Mouse (Mus musculus) A20 (cell line): ENCODE results near the gene Cacna1g.
"Not testable (repeated sequence)": the region's sequence is repeated elsewhere in the genome, so short reads cannot be mapped to it uniquely, and the experiment has no call there.

Source experiments
- DNase-seq: peaks from one replicate; pipeline ENCODE4 v3.0.0-alpha.2; 2011; ENCODE audit warnings: low read depth, low spot score

The Cacna1g gene

DNA sequence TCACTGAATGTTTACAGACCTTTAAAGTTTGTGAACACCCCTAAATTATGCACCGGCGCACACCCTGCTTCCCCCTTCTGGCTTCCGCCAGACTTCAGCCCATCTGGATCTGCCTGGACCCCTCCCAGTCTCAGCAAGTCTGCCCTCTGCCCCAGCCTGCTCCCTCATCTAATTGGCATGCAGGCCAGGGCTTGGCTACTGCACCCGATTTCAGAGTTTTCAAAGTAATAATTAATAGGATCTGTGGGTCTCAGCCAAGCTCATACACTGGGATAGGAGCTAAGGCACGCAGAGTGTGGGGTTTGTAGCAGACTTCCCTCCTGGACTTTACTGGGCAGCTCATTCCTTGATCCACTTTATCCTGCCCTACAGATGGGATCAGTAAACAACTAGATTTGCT is 69.8 kb downstream of the Cacna1g start:
- no peak for DNase-seq

- DNase-seq: no peak
Observed at GRCm38 (mm10) chr11:94403757-94404156, 70.2 kb downstream of the Cacna1g start.

- no peak for DNase-seq
Observed at GRCm38 (mm10) chr11:94402731-94403130, 71.3 kb downstream of the Cacna1g start.

DNA sequence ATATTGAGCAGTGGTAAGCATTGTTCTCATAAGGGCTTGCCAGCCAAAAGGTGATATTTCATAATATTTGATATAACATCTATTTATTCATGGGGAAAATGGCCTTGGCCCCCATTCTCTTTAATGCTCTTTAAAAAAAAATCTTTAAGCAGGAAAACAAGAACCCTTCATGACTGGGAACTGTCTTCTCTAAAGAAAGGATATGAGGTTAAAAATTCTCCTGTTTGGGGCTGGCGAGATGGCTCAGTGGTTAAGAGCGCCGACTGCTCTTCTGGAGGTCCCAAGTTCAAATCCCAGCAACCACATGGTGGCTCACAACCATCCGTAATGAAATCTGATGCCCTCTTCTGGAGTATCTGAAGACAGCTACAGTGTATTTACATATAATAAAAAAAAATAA is 72.0 kb downstream of the Cacna1g start:
- not testable (repeated sequence) for DNase-seq

GRCm38 (mm10) chr11:94400996-94401395 is 73.0 kb downstream of the Cacna1g start:
- DNase-seq: no peak

- no peak for DNase-seq
Observed at GRCm38 (mm10) chr11:94394107-94394506, 79.9 kb downstream of the Cacna1g start.

- DNase-seq: not testable (repeated sequence)
Observed at GRCm38 (mm10) chr11:94393490-94393889, 80.5 kb downstream of the Cacna1g start.

- DNase-seq: no peak
Observed at GRCm38 (mm10) chr11:94392672-94393109, 81.3 kb downstream of the Cacna1g start, which contains the start of gene Abcc3. Abcc3 (minus strand) TSS chr11:94392997.

DNA sequence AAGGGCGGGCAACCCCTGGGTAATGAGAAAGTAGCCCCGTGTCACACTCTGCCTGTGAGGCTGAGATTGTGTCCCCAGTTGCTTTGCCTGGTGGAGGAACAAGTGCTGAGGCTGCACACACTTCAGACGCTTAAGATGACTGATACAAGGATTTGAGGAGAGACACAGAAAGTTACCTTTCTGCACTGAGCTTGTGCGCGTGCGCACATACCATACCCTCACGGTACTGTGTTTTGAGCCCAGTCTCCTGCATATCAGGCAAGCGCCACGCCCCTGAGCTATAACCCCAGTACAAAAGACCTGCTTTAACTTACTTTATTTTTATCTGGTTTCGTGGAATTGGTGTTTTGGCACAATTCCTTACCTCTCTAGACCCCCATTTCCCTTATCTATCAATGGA is 82.3 kb downstream of the Cacna1g start:
- no peak for DNase-seq

DNA sequence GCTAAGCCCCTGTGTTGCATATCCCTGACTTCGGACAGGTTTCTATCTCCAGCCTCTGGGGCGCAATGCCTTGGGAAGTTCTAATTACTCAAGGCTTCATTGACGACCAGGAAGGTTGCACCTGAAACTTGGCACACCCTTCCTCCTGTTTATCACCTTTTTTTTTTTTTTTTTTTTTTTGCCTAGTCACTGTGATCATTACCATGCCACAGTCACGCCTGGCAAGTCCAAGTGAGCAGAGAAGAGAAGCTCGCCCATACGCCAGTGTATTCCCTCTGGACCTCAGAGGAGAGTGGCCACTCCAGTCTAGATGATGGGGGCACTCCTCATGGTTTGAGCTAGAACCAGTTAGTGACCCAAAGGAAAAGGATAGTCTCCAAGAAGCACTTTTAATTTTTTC is 83.2 kb downstream of the Cacna1g start:
- no peak for DNase-seq

DNA sequence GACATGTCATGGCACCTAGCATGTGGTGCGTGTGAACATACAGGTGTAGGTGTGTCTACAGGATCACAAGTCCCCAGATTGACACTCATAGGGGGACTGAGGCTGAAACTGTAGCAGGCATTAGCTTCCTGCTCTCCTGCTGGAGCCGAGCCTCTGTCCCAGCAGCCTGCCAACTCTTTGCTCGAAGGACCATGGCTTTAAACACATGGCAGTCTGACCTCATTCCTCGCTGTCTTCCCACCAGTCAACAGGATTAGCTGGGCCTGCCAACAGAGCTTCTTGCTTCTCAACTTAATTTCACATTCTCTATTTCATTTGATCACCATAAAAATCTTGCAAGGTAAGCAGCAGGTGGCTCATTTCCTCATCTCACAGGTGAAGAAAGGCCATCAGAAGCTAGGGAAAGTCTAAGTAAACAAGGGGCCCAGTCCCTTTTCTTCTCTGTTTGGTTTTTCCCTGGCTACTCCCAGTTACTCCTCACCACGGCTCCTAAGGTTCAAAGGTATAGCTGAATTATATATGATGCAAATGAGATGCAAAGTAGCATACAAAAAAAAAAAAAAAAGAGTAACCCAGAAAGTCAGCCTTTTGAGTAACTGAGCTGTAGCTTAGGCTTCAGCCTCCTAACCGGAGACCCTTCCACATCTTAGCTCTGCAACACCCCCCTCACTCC is 84.1 kb downstream of the Cacna1g start:
- DNase-seq: no peak

- DNase-seq: no peak
Observed at GRCm38 (mm10) chr11:94389021-94389420, 85.0 kb downstream of the Cacna1g start.

- DNase-seq: no peak
Observed at GRCm38 (mm10) chr11:94387756-94388155, 86.2 kb downstream of the Cacna1g start.

GRCm38 (mm10) chr11:94385977-94386771 is 87.8 kb downstream of the Cacna1g start:
- DNase-seq: peak; percentile 68

GRCm38 (mm10) chr11:94379736-94380135 is 94.3 kb downstream of the Cacna1g start:
- DNase-seq: peak; percentile 37

DNA sequence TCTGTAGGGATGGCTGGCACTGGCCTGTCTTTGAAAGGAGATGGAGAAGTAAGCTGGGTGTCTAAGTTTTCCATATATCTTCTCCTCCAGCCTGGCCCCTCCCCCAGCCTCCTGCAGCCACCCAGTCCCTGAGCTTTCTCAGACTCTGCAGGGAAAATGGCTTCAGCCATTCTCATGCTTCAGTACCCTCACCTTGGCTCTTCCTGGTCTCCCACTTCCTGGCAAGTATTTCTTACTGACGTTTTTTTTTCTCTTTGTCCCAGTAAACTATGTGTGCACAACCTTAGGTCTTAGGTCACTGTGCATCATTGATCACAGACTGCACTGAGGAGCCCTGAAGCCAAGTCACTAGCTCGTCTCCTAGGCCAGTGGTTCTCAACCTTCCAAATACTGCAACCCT is 94.9 kb downstream of the Cacna1g start:
- DNase-seq: no peak

DNA sequence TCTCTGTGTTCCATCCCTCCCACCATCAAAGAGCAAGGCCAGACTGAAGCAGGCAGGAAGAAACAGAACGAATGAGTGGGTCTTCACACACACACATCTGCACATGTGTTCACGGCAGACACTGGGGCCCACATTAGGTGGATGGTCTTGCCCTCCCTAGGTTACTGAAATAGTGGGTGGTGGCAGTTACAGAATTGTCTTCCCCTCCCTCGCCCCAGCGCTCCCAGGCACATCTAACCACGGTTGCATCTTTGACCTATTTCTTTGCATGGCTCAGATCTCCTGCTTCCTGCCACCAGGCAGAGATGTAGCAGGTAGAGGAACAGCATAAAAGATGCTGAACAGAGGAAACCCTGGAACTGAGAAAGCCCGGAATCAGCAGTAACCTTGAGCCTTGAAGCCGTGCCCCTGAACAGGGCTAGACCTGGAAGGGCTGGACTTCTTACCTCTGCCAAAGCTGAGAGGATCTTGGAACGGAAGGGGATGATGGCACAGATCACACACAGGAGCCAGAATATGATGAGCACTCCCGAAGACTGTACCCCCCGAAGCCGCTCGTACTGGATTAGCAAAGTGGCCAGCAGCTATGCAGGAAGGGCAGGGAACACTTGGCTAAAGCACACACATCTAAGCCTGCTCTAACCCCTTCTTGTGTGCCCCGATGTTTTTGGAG is 99.6 kb downstream of the Cacna1g start:
- no peak for DNase-seq

DNA sequence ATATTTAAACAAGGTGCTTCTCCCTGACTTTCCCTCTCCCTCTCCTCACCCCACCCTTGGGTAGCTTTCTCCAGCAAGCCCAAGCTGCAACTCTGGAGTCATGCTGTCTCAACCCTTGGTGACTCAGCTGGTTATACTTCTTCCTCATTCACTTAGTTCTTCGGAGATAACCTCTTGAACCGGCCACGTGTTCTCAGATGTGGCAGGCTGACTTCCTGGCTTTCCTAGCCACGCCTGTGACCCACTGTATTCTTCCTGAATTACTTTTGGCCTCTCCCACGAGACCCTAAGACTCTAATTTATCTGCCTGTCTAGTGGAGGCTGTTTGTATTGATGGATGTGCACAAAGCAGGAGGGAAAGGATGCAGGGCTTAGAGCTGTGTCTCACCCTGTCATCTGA is 103.2 kb downstream of the Cacna1g start:
- peak; percentile 36 for DNase-seq

- DNase-seq: no peak
Observed at GRCm38 (mm10) chr11:94369981-94370380, 104.0 kb downstream of the Cacna1g start.

GRCm38 (mm10) chr11:94365340-94365739 is 108.7 kb downstream of the Cacna1g start:
- no peak for DNase-seq

DNA sequence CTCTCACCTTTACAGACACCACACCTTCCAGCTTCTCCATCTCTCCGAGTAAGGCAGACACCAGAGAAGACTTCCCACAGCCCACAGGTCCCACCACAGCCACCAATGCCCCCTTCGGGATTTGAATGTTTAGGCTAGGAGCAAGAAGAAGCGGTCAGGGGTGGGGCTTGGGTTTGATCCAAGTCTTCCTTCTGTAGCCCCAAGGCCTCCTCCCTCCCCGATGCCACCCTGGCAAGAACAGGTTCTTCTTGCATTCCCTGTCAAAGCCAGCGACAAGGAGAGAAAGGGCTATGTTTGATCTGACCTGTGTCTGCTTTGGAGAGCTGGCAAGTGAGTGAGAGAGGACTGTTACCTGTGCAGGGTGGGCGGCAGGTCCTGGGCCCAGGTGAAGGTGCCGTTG is 110.3 kb downstream of the Cacna1g start:
- no peak for DNase-seq

GRCm38 (mm10) chr11:94362101-94362500 is 111.9 kb downstream of the Cacna1g start:
- no peak for DNase-seq
